Mouse (Mus musculus): Measurements from ENCODE around the gene Gm45711.

Gm45711 gene

GRCm38 (mm10) chr8:104309441-104310155 is at the start of gene Gm45711, which contains the start of gene Cmtm1:
Gm45711 (minus strand) TSS chr8:104310081.
Cmtm1 (minus strand) TSS chr8:104310145.
- in situ Hi-C loops (cut with MboI, MseI): loop anchor here (5.0 kb wide), 1 partner anchor 42 kb away; no protein-coding TSS in a partner anchor

DNA sequence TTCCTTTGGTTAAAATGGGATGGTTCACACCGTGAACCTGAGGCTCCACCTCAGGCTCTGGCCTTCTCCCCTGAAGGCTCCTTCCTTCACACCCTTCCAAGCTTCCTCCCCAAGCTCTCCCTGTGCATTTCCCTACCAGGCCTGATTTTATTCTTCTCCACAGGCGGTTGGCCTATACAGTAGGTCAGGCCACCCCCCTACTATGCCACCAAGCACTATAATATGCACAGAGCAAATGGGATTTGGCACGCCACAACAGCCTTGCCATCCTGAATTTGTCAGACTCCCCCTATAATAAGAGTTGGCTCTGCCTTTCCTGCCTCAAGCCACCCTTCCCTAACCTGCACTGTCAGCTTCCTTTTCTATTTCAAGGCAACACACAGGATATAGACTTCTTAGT is 48.8 kb upstream of the Gm45711 start:
- in situ Hi-C loops (cut with MboI, MseI): loop anchor here (5.0 kb wide), 1 partner anchor 129 kb away; no protein-coding TSS in a partner anchor

GRCm38 (mm10) chr8:104354504-104354903 is 44.6 kb upstream of the Gm45711 start:
- in situ Hi-C loops (cut with MboI, MseI): no loop called here

DNA sequence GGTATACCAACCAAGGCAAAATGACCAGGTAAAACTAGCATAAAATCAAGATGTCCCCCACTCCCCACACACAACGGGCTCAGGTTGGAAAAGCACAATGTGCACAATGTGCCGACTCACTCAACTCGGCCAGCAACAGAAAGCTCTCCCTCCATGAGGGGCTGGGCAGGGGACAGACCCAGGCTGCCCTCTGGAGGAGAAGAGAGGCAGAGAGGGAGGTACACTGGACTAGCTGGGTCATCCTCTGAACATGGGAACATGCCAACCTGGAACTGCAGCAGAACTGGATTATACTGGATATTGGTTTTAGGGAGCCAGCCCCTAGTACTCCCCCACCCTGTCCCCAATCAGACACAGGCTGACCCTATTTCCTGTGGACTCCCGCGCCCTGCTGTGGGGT is 43.3 kb upstream of the Gm45711 start:
- in situ Hi-C loops (cut with MboI, MseI): no loop called here

DNA sequence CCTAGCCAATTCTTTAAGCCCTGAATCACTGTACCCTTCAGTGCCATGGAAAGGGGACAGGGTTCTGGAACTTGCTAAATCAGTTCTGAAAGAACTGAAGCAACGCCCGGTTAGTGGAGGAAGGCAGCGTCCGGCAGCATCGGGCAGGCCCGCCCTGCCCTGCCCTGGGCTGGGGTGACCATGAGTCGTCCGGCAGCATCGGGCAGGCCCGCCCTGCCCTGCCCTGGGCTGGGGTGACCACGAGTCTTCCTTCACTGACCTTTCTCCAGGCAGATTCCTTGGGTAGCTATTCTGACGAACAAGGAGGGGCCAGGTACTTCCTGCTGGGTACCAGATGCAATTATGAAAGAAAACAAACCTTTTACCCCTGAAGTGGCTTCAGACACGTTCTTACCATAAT is 40.2 kb upstream of the Gm45711 start:
- in situ Hi-C loops (cut with MboI, MseI): no loop called here

GRCm38 (mm10) chr8:104348971-104349370 is 39.1 kb upstream of the Gm45711 start:
- in situ Hi-C loops (cut with MboI, MseI): loop anchor here (10.0 kb wide), 1 partner anchor 216 kb away; no protein-coding TSS in a partner anchor

- in situ Hi-C loops (cut with MboI, MseI): loop anchor here (10.0 kb wide), 1 partner anchor 218 kb away; no protein-coding TSS in a partner anchor
These were observed 36.8 kb upstream of the Gm45711 start for GRCm38 (mm10) chr8:104346706-104347105.

DNA sequence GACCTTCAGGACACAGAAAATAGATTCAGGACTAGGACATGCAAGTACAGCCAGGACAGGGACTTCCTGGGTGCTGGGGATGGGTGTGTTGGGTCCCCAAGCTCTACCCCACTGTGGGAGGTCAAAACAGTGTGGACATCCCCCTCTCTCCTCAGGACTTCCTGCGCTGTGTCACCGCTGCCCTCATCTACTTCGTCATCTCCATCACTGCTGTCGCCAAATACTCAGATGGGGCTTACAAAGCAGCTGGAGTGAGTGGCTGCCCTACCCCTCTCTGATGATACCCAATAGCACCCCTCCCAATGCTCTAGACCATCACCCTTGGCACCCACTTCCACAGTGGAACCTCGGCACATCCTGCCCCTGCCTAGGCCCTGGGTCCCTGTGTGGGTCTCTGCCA is 34.7 kb upstream of the Gm45711 start:
- in situ Hi-C loops (cut with MboI, MseI): loop anchor here (5.0 to 10.0 kb wide), 2 partner anchors 98 to 220 kb away; partner anchors contain the start of gene Dync1li2

DNA sequence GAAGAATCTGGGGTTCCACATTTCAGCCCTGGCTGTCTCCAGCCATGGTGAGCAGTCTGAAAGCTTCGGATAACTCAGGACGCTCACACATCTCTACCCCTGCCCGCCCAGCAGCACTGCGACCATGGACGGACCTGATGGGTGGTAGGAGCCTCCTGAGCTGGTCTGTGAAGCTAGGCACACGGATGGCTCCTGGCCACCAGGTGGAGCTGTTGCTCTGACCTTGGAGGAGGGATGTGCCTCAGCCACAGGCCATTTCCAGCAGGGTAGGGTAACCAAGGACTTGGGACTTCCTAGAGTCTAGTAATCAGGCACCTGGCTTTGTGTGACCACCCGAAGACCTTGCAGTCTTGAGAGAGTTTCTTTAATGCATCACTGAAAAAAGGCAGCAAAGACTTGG is 34.1 kb upstream of the Gm45711 start:
- in situ Hi-C loops (cut with MboI, MseI): loop anchor here (5.0 to 10.0 kb wide), 2 partner anchors 98 to 221 kb away; partner anchors contain the start of gene Dync1li2

- in situ Hi-C loops (cut with MboI, MseI): loop anchor here (5.0 to 10.0 kb wide), 2 partner anchors 100 to 222 kb away; partner anchors contain the start of gene Dync1li2
These were observed 32.5 kb upstream of the Gm45711 start for GRCm38 (mm10) chr8:104342426-104342825.

DNA sequence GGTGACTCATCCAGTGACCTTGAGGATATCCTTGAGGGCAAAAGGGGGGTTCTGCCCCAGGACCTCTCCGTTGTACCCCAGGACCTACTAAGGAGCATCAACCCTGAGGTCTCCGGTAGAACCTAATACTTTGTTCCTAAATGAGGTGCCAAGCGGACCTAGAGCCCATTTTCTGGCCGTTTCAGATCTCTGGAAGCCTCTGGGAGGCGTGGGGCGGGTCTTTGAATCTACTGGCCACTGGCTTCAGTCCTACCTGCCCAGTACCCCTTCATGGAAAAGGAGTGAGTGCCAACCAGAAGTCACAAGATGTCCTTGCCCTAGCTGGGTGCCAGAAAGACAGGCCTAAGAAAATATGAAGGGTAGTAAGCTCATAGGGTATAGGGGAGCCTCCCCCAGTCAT is 31.8 kb upstream of the Gm45711 start:
- in situ Hi-C loops (cut with MboI, MseI): loop anchor here (5.0 to 10.0 kb wide), 2 partner anchors 101 to 223 kb away; partner anchors contain the start of gene Dync1li2

- in situ Hi-C loops (cut with MboI, MseI): loop anchor here (5.0 to 10.0 kb wide), 2 partner anchors 101 to 224 kb away; partner anchors contain the start of gene Dync1li2
These were observed 31.3 kb upstream of the Gm45711 start for GRCm38 (mm10) chr8:104341106-104341561.

DNA sequence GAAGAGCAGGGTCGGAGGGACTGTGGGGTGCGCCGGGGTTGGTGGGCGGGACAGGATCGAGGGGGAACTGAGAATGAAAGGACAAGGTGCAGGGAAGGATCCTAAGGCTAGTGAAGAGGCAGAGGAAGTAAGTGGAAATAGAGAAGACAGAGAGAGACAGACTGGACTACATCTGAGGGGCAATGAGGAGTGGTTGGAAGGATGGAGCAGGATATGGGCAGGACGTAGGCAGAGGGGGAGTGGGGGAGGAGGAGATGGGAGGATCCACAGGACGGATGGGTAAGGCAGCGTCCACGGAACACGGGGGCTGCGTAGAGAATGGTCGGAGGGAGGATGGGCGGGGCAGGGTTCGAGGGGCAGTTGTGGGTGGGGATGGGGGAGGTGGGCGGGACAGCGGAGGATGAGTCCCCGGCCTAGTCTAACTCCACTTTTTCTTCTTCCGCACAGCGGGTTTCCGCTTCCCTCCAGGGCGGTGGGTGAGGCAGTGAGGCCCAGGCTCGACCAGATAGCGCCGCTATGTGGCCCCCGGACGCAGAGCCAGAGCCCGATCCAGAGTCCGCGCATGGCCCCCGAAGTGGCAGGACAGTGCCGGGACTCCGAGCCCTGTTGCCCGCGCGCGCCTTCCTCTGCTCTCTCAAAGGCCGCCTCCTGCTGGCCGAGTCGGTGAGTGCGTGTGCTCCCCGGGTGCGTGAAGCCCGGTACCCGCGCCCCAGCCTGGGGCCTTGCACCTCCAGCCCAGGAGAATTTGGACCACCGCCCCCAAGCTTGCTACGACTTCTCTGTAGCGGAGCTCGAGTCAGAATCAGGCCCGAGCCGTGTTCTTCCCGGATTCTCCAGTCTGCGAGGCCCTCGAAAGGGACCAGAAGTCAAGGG is 30.6 kb upstream of the Gm45711 start:
- in situ Hi-C loops (cut with MboI, MseI): loop anchor here (5.0 to 10.0 kb wide), 2 partner anchors 102 to 224 kb away; partner anchors contain the start of gene Dync1li2

- in situ Hi-C loops (cut with MboI, MseI): loop anchor here (5.0 to 10.0 kb wide), 2 partner anchors 102 to 225 kb away; partner anchors contain the start of gene Dync1li2
These were observed 30.0 kb upstream of the Gm45711 start for GRCm38 (mm10) chr8:104339983-104340232.

- in situ Hi-C loops (cut with MboI, MseI): no loop called here
These were observed 29.5 kb upstream of the Gm45711 start, which contains the start of gene Cmtm3 for GRCm38 (mm10) chr8:104339229-104339982. Cmtm3 (plus strand) TSS chr8:104339410.

DNA sequence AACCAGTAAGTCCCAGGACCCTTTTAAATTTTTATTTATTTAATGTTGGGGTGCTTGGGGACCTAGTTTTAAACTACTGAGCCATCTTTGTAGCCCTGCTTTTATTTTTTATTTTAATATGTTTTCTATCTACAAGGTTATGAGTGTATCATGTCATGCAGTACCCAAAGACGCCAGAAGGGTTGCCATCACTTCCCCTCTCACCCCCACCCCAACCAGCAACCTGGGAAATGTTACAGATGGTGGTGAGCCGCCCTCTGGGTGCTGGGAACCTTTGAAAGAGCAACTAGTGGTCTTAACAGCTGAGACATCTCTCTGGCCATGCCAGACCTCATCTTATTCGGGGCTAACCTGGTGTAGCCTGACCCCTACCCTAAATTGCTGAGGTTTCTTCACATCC is 28.0 kb upstream of the Gm45711 start:
- in situ Hi-C loops (cut with MboI, MseI): no loop called here

DNA sequence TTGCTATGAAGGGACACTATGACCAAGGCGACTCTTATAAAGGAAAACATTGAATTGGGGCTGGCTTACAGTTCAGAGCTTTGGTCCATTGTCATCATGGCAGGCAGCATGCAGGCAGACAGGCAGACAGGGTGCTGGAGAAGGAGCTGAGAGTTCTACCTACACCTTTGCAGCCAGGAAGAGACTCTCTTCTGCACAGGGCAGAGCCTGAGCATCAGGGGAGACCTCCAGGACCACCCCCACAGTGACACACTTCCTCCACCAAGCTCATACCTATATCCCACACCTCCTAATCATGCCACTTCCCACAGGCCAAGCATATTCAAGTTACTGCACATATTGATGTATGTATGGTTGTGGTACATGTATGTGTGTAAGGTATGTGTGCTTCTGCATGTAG is 26.9 kb upstream of the Gm45711 start:
- in situ Hi-C loops (cut with MboI, MseI): no loop called here

GRCm38 (mm10) chr8:104334196-104334595 is 24.3 kb upstream of the Gm45711 start:
- in situ Hi-C loops (cut with MboI, MseI): no loop called here

GRCm38 (mm10) chr8:104333786-104334185 is 23.9 kb upstream of the Gm45711 start:
- in situ Hi-C loops (cut with MboI, MseI): no loop called here

DNA sequence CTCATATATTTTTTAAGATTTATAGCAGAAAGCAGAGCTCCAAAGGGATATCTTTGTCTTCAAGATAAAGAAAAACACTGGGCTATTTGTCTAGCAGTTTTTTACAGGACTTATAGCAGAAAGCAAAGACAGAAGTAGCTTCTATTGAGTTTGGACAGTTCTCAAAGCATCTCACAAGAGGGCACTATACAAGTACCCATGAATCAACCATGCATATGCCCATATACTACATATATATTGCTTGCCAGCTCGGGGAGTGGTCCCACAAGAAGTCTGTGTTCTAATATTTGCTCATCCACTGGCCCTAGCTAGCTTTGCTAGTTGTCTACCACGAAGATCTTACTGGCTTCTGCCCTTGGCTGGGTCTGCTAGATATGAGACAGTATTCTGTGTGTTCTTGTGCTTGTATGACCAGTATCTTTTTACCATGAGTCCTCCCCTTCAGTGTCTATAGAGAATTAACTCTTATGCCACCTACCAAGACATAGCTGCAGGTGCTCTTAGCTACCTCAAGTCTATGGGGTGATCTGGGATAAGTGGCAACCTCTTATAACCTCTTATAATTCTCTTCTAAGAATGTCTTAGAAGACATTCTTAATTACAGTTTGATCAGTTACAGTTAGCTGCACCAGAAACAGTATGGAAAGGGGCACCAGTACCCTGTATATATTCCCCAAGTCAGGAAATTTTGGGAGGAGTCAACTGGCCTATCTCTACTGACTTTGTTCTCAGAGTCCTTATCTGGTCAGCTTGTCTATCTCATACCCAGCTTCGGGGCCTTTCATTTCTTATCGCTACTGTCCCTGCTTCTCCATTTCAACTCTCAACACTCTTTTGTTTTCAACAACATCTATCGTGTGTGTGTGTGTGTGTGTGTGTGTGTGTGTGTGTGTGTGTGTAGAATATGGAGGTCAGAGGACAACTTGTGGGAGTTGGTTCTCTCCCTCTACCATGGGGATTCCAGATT is 23.1 kb upstream of the Gm45711 start:
- in situ Hi-C loops (cut with MboI, MseI): no loop called here

Data from regulatory T cell (primary cell).